Mouse (Mus musculus): ENCODE results near the gene Nop9.

- TF ChIP-seq CTCF (IDR thresholded peaks at IDR 0.05; ENCODE audit: low read depth, low read length) (no peak), POLR2AphosphoS5 (IDR thresholded peaks at IDR 0.05; ENCODE audit: insufficient replicate concordance, low read depth, low read length) (no peak), TAL1 (conservative IDR thresholded peaks at IDR 0.05; ENCODE audit: low read depth, low read length) (no peak)
Observed at GRCm38 (mm10) chr14:55713729-55714122, 31.8 kb upstream of the Nop9 start, which contains the start of gene Tgm1.

Data from G1E (cell line).